Mouse (Mus musculus): ENCODE measurements around the gene Ppp1r16b.
A peak's percentile ranks its signal among the peaks of the same experiment; 100 is the strongest.

The Ppp1r16b gene

GRCm38 (mm10) chr2:158696451-158696850 is 31.3 kb downstream of the Ppp1r16b start:
- no peak for DNase-seq

GRCm38 (mm10) chr2:158699908-158700307 is 34.7 kb downstream of the Ppp1r16b start:
- no peak for DNase-seq

GRCm38 (mm10) chr2:158700535-158701256 is 35.5 kb downstream of the Ppp1r16b start:
- no peak for DNase-seq

- DNase-seq = no peak
These were observed 36.3 kb downstream of the Ppp1r16b start for GRCm38 (mm10) chr2:158701505-158701904.

- DNase-seq = no peak
These were observed 37.0 kb downstream of the Ppp1r16b start for GRCm38 (mm10) chr2:158702176-158702575.

- DNase-seq = no peak
These were observed 39.5 kb downstream of the Ppp1r16b start for GRCm38 (mm10) chr2:158704720-158705119.

- no peak for DNase-seq
These were observed 40.3 kb downstream of the Ppp1r16b start for GRCm38 (mm10) chr2:158705529-158705928.

GRCm38 (mm10) chr2:158706704-158707408 is 41.7 kb downstream of the Ppp1r16b start:
- DNase-seq = no peak

GRCm38 (mm10) chr2:158708121-158708520 is 42.9 kb downstream of the Ppp1r16b start:
- no peak for DNase-seq

GRCm38 (mm10) chr2:158711929-158712751 is 46.9 kb downstream of the Ppp1r16b start:
- peak in 1 of 2 experiments; percentile 18 for DNase-seq

GRCm38 (mm10) chr2:158714826-158715225 is 49.6 kb downstream of the Ppp1r16b start:
- no peak for DNase-seq

- DNase-seq = no peak
These were observed 50.9 kb downstream of the Ppp1r16b start for GRCm38 (mm10) chr2:158716066-158716465.

- no peak for DNase-seq
These were observed 52.6 kb downstream of the Ppp1r16b start for GRCm38 (mm10) chr2:158717551-158718418.

- no peak for DNase-seq
These were observed 53.8 kb downstream of the Ppp1r16b start for GRCm38 (mm10) chr2:158718816-158719549.

- no peak for DNase-seq
These were observed 55.6 kb downstream of the Ppp1r16b start for GRCm38 (mm10) chr2:158720715-158721370.

GRCm38 (mm10) chr2:158721481-158721880 is 56.3 kb downstream of the Ppp1r16b start:
- DNase-seq = no peak

GRCm38 (mm10) chr2:158722135-158722534 is 56.9 kb downstream of the Ppp1r16b start:
- DNase-seq = no peak

GRCm38 (mm10) chr2:158722991-158723551 is 57.9 kb downstream of the Ppp1r16b start:
- no peak for DNase-seq

GRCm38 (mm10) chr2:158723806-158724205 is 58.6 kb downstream of the Ppp1r16b start:
- DNase-seq = no peak

- no peak for DNase-seq
These were observed 61.1 kb downstream of the Ppp1r16b start for GRCm38 (mm10) chr2:158726252-158726651.

All from cerebellum, postnatal 36 days (tissue).